Mouse (Mus musculus): Measurements from ENCODE around the gene Apoc2.

Apoc2 gene

DNA sequence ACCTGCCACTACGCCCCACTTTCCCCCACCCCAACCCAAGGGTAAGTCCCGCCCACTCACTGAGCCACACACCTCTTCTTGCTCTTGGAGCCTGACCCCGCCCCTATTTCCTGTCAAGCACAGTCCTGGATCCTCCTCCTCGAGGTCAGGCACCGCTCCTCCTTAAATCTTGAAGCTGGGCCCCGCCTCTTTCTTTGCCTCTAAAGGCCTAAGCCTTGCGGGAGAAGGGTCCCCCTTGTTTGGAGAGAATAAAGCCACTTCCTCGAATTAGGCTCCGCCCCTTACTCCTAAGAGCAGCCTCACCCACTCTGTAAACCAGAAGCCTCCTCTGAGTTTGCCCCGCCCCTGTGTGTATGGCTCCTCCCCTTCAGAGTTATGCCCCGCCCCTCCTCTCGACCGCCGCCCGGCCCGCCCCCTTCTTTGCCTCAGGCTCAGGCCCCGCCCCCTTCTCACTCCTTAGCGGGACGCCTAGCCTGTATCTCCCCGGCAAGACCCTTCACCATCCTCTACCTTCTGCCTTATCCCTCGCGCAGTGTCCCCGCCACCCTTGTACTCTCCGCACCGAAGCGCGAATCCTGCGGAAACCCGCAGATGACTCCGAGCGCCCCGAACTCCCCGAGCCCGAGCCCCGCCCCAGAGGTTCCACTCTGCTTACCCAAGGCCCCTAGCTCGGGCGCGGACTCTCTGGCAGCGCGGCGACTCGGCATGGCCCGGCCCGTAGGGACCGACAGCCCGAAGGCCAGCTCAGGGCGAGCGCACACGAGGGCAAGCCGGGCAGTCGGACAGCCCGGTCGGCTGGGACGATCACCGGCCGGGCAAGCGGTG, 49.0 kb downstream of the Apoc2 start:
- DNase-seq (ENCODE audit: low read depth, low spot score): peak; percentile 82

DNA sequence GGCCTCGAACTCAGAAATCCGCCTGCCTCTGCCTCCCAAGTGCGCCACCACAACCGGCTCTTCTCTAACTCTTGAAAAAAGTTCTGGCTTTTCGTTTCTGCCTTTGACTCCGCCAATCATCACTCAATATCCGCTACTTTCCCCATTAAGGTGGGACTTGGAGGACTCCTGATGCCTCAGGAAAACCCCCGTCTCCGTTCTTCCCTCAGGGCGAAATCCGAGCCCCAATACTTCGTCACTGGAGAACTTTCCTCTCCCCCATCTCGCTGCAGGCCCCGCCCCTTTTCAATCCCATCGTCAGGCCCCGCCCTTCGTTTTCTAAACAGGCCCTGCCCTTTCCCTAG, 49.6 kb downstream of the Apoc2 start:
- DNase-seq (ENCODE audit: low read depth, low spot score): no peak

DNA sequence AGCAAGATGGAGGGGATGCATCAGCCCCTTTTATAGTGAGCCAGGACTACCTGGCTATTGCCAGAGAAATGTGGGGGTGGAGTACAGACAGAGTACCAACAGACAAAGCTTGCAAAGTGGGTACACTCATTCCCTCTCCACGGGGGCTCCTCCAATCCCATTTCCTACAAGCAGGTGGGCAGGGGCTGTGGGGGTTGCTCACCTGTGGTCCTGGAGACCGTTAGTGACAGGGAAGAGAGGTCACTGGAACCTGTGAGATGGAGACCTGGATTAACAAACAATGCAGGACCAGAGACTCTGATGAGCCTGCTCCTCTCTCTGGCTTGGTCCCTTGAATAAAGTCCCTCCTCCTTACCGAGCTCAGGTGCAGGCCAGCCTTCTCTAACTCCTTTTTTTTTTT, 50.0 kb downstream of the Apoc2 start:
- DNase-seq (ENCODE audit: low read depth, low spot score): no peak

DNA sequence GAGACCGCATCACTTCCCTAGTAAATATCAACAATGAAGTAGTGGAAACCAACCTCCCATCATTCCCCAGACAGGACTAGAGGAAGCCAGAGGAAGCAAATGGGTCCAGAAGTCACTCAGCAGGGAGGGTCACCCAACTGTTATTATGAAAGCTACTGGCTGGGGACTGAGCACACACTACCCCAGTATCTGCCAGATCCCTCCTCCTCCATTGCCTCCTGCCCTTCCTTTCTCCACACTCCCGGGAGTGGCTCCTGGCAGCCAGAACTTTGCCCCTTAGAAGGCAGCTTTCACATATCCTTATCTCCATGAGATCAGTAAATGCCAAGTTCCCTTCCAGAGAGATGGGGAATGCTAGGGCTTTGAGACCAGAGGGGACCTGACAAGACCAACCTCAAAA, 54.3 kb downstream of the Apoc2 start:
- no peak for DNase-seq (ENCODE audit: low read depth, low spot score)

DNA sequence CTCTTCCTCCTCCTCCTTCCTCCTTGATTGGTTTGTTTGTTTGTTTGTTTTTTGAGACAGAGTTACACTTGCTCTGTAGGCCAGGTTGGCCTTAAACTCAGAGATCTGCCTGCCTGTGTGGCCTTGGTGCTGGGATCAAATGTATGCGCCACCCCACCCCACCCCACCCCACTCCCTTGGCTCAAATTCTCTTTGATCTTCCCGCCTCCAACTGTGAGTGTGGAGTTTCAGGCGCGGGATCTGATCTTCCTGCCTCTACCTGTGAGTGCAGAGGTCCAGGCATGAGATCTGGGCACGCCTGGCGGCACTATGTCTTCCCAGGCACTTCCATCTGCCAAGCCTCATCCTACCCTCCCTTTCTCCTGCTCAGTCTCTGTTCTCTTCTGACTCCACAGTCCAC, 55.5 kb downstream of the Apoc2 start:
- no peak for DNase-seq (ENCODE audit: low read depth, low spot score)

All from embryo, embryonic 11.5 days (tissue).